Comparison of ENCODE assay signal across 8 mouse cellular contexts in genomic region chr8:88200724-88201495, GRCm38 (mm10). TPM values are rescaled to one million over a fixed set of nuclear protein-coding genes. Genes with fewer than 3 reads are reported as not detected.
DNase-seq lines count a peak whose midpoint lies in the region; ATAC-seq and TF ChIP-seq lines count a peak whose summit lies in the region.

No protein-coding gene starts in this region.

- no peaks in the 10 kb centered on the region for H3K36me3 ChIP-seq in testis, adult 2 months (ENCODE audit: control insufficient read depth, insufficient read depth, low read length)
- no peaks in the 10 kb centered on the region for H3K36me3 ChIP-seq in hindbrain, embryonic 15.5 days
- no peaks in the 10 kb centered on the region for H3K36me3 ChIP-seq in midbrain, embryonic 15.5 days (replicated peaks)

- peak overlapping the region; percentile 79 for H3K9ac ChIP-seq in hindbrain, embryonic 15.5 days
- H3K9ac ChIP-seq in midbrain, embryonic 15.5 days, result peak overlapping the region; percentile 79; the same call in 1 of the 2 replicates

- H3K9me3 ChIP-seq in hindbrain, embryonic 15.5 days, result no peaks in the 10 kb centered on the region
- no peaks in the 10 kb centered on the region for H3K9me3 ChIP-seq in midbrain, embryonic 15.5 days

- no peak for ATAC-seq in hindbrain, embryonic 15.5 days (ENCODE audit: low FRiP score, low read depth)
- no peak for ATAC-seq in midbrain, embryonic 15.5 days (replicated peaks)

- H3K4me1 ChIP-seq in testis, adult 2 months (ENCODE audit: control insufficient read depth, insufficient read depth, low read length), result peaks cover 5% of the 10 kb centered on the region
- peaks cover 48% of the 10 kb centered on the region for H3K4me1 ChIP-seq in hindbrain, embryonic 15.5 days (replicated peaks)
- H3K4me1 ChIP-seq in midbrain, embryonic 15.5 days, result peaks cover 50% of the 10 kb centered on the region

- 16% methylated on average over 10 of the region's 10 CpGs for WGBS in hindbrain, embryonic 15.5 days
- 13% methylated on average over 10 of the region's 10 CpGs for WGBS in midbrain, embryonic 15.5 days

- no peak for TF ChIP-seq CTCF in testis, adult 2 months (IDR thresholded peaks at IDR 0.05; ENCODE audit: control insufficient read depth, insufficient read depth, insufficient replicate concordance, low read depth, low read length)

- peak overlapping the region; percentile 81 for H3K4me2 ChIP-seq in hindbrain, embryonic 15.5 days
- H3K4me2 ChIP-seq in midbrain, embryonic 15.5 days, result peak overlapping the region; percentile 79

- no peaks in the 10 kb centered on the region for H3K27me3 ChIP-seq in testis, adult 2 months (ENCODE audit: control insufficient read depth, insufficient read depth, low read length)
- H3K27me3 ChIP-seq in hindbrain, embryonic 15.5 days, result no peaks in the 10 kb centered on the region
- no peaks in the 10 kb centered on the region for H3K27me3 ChIP-seq in midbrain, embryonic 15.5 days (replicated peaks)

- DNase-seq in adrenal gland, postnatal 14 days, result peak; percentile 12
- DNase-seq in adrenal gland, postnatal 36 days, result no peak
- no peak for DNase-seq in testis, postnatal 14 days (ENCODE audit: low spot score)
- no peak for DNase-seq in adrenal gland, postnatal 10 days
- DNase-seq in urinary bladder, postnatal 10 days (ENCODE audit: low spot score), result no peak

- TF ChIP-seq POLR2A in testis, adult 2 months (IDR thresholded peaks at IDR 0.05; ENCODE audit: control insufficient read depth, low read depth, low read length), result no peak

- H3K4me3 ChIP-seq in testis, adult 2 months (ENCODE audit: control insufficient read depth, low read depth, low read length), result peak overlapping the region; percentile 96
- peak overlapping the region; percentile 95 for H3K4me3 ChIP-seq in hindbrain, embryonic 15.5 days
- H3K4me3 ChIP-seq in midbrain, embryonic 15.5 days, result peak overlapping the region; percentile 69

- no peak overlapping the region for H3K27ac ChIP-seq in testis, adult 2 months (ENCODE audit: control insufficient read depth, insufficient read depth, low read depth, low read length)
- no peak overlapping the region for H3K27ac ChIP-seq in hindbrain, embryonic 15.5 days (replicated peaks)
- no peak overlapping the region for H3K27ac ChIP-seq in midbrain, embryonic 15.5 days

RNA-seq across cellular contexts. Expression of gene Tent4b, which starts 1.9 kb away (rescaled TPM):
- total RNA-seq in adrenal gland, postnatal 14 days (2021), result 32.0 and 32.5 TPM in 2 replicates
- total RNA-seq in adrenal gland, postnatal 36 days (2021), result 10 to 100 TPM; 27.9 to 32.1 TPM
- polyA plus RNA-seq in testis, adult 2 months (2012; rRNA removed), result 83.1 and 92.8 TPM in 2 replicates
- polyA plus RNA-seq in hindbrain, embryonic 15.5 days (2015; fragmentation: Nextera tagmentation; extraction: Ambion mirVana), result 11.0 and 11.1 TPM in 2 replicates
- polyA plus RNA-seq in midbrain, embryonic 15.5 days (2015; fragmentation: Nextera tagmentation; extraction: Ambion mirVana), result 10.4 and 11.2 TPM in 2 replicates
- total RNA-seq in adrenal gland, postnatal 10 days (2021), result 10 to 100 TPM; 25.4 to 30.2 TPM
